Mouse (Mus musculus) heart, postnatal 0 days (tissue): Measurements from ENCODE around the gene Svs5.
"Not testable (repeated sequence)": the region's sequence is repeated elsewhere in the genome, so short reads cannot be mapped to it uniquely, and the experiment has no call there.

Experiments used
- CTCF ChIP-seq: IDR thresholded peaks from 2 replicates; pipeline ENCODE4 v1.5.1; 2016; ENCODE audit warnings: antibody characterized with exemption, control low read depth, low read depth
- EP300 ChIP-seq: IDR thresholded peaks from 2 replicates; pipeline ENCODE4 v1.6.1; 2016; ENCODE audit warnings: antibody characterized with exemption, low read depth

GRCm38 (mm10) chr2:164288968-164289367 lies 43.6 kb upstream of the Svs5 start, which contains the start of gene Svs3a:
- not testable (repeated sequence) for TF ChIP-seq CTCF, EP300
